Mouse (Mus musculus) telencephalon, adult 2 months (tissue): ENCODE results near the gene Mocs2.

Experiments used
- DNase-seq: peaks from one replicate; pipeline ENCODE4 v3.0.0-alpha.2; 2011; ENCODE audit warnings: low read depth, low spot score

The Mocs2 gene

GRCm38 (mm10) chr13:114817751-114818360 is at the start of gene Mocs2:
TSS of gene Mocs2 (plus strand) at chr13:114818236.
- peak; percentile 74 for DNase-seq

- DNase-seq, result no peak
Observed at GRCm38 (mm10) chr13:114791511-114791910, 26.5 kb upstream of the Mocs2 start.

GRCm38 (mm10) chr13:114793250-114794030 is 24.6 kb upstream of the Mocs2 start:
- peak; percentile 48 for DNase-seq

- no peak for DNase-seq
Observed at GRCm38 (mm10) chr13:114801857-114802256, 16.2 kb upstream of the Mocs2 start.

- no peak for DNase-seq
Observed at GRCm38 (mm10) chr13:114802971-114803370, 15.1 kb upstream of the Mocs2 start.

GRCm38 (mm10) chr13:114809624-114810210 is 8.3 kb upstream of the Mocs2 start:
- DNase-seq, result no peak

GRCm38 (mm10) chr13:114818513-114818912 is 477 bp downstream of the Mocs2 start:
- no peak for DNase-seq

GRCm38 (mm10) chr13:114822871-114823270 is 4.8 kb downstream of the Mocs2 start:
- DNase-seq, result no peak

GRCm38 (mm10) chr13:114825377-114825855 is 7.4 kb downstream of the Mocs2 start:
- no peak for DNase-seq

GRCm38 (mm10) chr13:114831367-114831833 is 13.4 kb downstream of the Mocs2 start:
- DNase-seq, result no peak

GRCm38 (mm10) chr13:114832761-114833160 is 14.7 kb downstream of the Mocs2 start:
- DNase-seq, result no peak

GRCm38 (mm10) chr13:114833351-114833750 is 15.3 kb downstream of the Mocs2 start:
- no peak for DNase-seq

- no peak for DNase-seq
Observed at GRCm38 (mm10) chr13:114834580-114834979, 16.5 kb downstream of the Mocs2 start.

- DNase-seq, result no peak
Observed at GRCm38 (mm10) chr13:114837061-114837460, 19.0 kb downstream of the Mocs2 start.

- peak; percentile 72 for DNase-seq
Observed at GRCm38 (mm10) chr13:114838535-114838990, 20.5 kb downstream of the Mocs2 start.

GRCm38 (mm10) chr13:114839098-114839497 is 21.1 kb downstream of the Mocs2 start:
- DNase-seq, result no peak

- no peak for DNase-seq
Observed at GRCm38 (mm10) chr13:114840545-114840944, 22.5 kb downstream of the Mocs2 start.

- DNase-seq, result no peak
Observed at GRCm38 (mm10) chr13:114843318-114843717, 25.3 kb downstream of the Mocs2 start.

GRCm38 (mm10) chr13:114845804-114846203 is 27.8 kb downstream of the Mocs2 start:
- DNase-seq, result no peak

GRCm38 (mm10) chr13:114848945-114849344 is 30.9 kb downstream of the Mocs2 start:
- DNase-seq, result no peak

- no peak for DNase-seq
Observed at GRCm38 (mm10) chr13:114852264-114853111, 34.5 kb downstream of the Mocs2 start.
